Mouse (Mus musculus) gastrocnemius, postnatal 25 days (tissue): ENCODE measurements around the gene Smim20. TPM values are rescaled to one million over a fixed set of nuclear protein-coding genes. Genes with fewer than 3 reads are reported as not detected.
A peak's percentile ranks its signal among the peaks of the same experiment; 100 is the strongest.

Experiments
- DNase-seq: peaks from one replicate; pipeline ENCODE4 v3.0.0; 2022
- total RNA-seq, 2 experiments: library from RNA; stranded (reverse); gene quantifications; 1 replicate in 1 of 2; 2 replicates in 1 of 2; pipeline ENCODE4 v1.2.3; 2021

The Smim20 gene
- total RNA-seq, 2 experiments from 2014 or later = 60.7 to 61.1 TPM

GRCm38 (mm10) chr5:53306864-53307263 lies 40.0 kb downstream of the Smim20 start:
- DNase-seq = no peak

- DNase-seq = peak; percentile 19
These were observed 40.6 kb downstream of the Smim20 start for GRCm38 (mm10) chr5:53307437-53307836.

DNA sequence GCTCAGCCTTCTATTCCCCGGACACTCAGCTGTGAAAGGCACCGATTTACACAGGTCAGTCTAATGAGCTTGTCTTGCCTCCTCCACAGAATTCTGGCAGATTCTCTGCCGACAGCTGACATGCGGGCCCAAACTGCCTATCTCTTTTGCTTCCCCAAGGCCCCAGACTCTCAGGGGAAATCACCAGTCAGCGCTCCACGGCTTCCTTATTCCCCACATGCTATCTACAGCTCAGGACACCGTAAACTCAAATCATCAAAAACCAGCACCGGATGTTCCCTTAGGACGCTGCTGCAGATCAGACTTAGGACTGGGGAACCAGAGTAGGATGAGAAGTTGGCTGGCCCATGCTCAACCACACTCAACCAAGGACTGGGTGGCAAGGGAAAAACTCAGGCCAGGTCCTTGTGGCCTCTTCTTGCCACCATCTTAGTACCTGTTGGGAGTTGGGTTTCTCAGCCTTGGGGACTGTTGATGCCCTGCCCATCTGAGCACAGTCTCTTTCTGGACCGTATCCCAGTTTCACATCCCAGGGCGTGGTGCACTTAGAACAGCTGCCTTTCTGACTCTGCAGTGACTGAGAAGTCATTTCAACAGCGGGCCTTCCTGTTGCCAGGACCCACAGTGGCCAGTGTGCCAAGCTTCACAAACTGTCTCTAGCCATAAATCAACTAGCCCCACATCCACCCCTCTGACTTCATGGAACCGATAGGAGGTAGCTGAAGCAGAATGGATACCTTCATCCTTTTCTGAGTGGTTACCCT lies 47.7 kb downstream of the Smim20 start:
- DNase-seq = peak; percentile 69

GRCm38 (mm10) chr5:53315829-53316228 lies 48.9 kb downstream of the Smim20 start:
- no peak for DNase-seq

DNA sequence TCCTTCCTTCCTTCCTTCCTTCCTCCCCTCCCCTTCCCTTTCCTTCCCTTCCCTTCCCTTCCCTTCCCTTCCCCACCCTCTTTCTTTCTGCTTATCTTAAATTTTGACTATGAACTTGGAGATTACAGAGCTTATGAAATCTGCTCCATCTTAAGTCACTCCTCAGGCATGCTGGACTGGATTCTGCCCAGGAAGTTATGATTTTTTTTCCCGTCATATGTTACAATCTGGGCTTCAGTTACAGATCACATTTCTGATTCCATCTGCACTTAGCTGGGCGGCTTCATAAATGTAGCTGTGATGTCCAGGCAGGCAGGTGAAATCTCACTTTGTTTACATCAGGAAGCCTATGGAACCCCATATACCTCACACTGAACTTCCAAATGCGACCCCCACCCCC lies 50.5 kb downstream of the Smim20 start:
- no peak for DNase-seq

DNA sequence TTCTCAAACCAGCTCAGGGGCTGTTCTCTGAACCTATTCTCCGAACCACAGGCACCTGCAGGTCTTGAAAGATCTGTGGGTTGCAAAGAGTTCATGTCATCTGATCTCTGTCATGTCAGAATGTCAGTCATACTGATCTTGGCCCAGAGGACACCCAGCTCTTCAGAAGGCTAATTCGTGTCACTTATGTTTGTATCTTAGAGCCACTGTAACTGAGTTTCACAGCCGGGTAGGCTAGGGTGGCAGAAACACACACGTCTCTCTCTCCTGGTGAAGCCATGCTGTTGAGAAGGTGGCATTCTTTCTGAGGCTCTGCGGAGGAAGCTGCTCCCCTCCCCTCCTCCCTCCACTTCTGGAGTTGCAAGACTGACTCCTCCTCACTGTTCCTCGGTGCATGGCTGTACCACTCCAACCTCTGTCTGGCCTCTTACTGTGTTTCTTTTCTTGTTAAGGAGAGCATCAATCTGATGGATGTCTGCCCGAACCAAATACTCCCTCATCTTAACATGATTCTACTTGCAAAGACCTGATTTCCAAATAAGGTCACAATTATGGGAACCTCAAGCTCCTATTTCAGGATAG lies 51.1 kb downstream of the Smim20 start:
- DNase-seq = no peak

DNA sequence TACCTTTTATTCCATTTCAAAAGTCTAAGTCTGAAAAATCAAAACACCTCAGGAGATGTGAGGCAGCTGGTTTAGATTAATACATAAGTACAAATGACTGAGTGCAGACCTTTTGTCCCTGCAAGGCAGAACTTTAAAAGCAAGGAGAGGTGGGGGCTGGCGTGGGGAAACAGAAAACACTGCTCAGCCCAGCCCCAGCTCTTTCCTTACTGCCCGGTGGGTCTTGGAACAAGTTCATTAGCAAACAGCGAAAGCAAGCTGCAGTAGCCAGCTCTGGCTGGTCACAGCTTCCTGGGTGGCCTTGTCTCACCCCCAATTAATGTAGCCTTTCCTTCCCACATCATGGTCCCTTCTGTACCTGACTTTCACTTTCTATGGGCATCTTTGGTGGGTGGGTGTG lies 53.4 kb downstream of the Smim20 start:
- no peak for DNase-seq

GRCm38 (mm10) chr5:53321901-53322300 lies 55.0 kb downstream of the Smim20 start:
- no peak for DNase-seq

GRCm38 (mm10) chr5:53322471-53322870 lies 55.6 kb downstream of the Smim20 start:
- DNase-seq = no peak

GRCm38 (mm10) chr5:53323121-53323520 lies 56.2 kb downstream of the Smim20 start:
- DNase-seq = no peak

- DNase-seq = no peak
These were observed 57.4 kb downstream of the Smim20 start for GRCm38 (mm10) chr5:53324256-53324655.

DNA sequence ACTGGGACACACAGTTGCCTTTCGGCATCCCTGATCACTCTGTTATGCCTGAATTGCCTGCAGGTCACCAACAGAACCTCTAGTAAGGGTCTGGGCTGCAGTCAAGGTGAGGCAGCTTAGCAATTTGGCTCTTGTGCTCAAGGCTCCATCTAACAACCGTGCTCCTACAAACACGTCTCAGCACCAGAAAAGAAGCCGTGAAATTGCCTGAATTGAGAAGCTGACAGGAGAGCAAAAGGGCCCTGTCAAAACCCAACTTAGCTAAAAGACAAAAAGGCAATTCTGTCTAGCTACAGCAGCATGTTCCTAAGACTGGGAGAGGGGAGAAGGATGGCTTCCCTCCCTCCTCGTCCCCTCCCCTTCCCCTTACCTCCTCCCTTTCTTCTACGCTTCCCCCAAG lies 57.9 kb downstream of the Smim20 start:
- no peak for DNase-seq

GRCm38 (mm10) chr5:53326023-53326422 lies 59.1 kb downstream of the Smim20 start:
- DNase-seq = peak; percentile 82

GRCm38 (mm10) chr5:53326491-53326890 lies 59.6 kb downstream of the Smim20 start:
- no peak for DNase-seq

Other genes with a start within 250 kb of the Smim20 start
- not detected for gene Slc34a2, start 229.0 kb upstream of the Smim20 start, total RNA-seq
- gene Sel1l3, start 53.2 kb upstream of the Smim20 start, total RNA-seq = 10 to 100 TPM; 71.7 to 90.2 TPM
- 10 to 100 TPM; 18.5 to 21.8 TPM for gene Rbpj, start 199.1 kb downstream of the Smim20 start, total RNA-seq